Mouse (Mus musculus) heart, embryonic 15.5 days (tissue): Measurements from ENCODE around the gene Nek1. TPM values are rescaled to one million over a fixed set of nuclear protein-coding genes. Genes with fewer than 3 reads are reported as not detected.
A peak's percentile ranks its signal among the peaks of the same experiment; 100 is the strongest.
"Not testable (repeated sequence)": the region's sequence is repeated elsewhere in the genome, so short reads cannot be mapped to it uniquely, and the experiment has no call there.

Source experiments
- ATAC-seq: fragments of 200-750 bp; cut with Nextera tagmentation; replicated peaks from 2 replicates; pipeline ENCODE4 v1.8.0; 2017; ENCODE audit warnings: low read depth, moderate TSS enrichment; ENCODE audit not compliant: insufficient number of reproducible peaks, insufficient read depth, low FRiP score
- H3K27ac ChIP-seq: fragments of 300-500 bp; sonication (generic); 2 replicates; pipeline ENCODE4 v1.5.1; 2015; ENCODE audit warnings: mild to moderate bottlenecking, inconsistent platforms
- H3K27me3 ChIP-seq: fragments of 300-500 bp; sonication (generic); 2 replicates; pipeline ENCODE4 v1.6.1; 2015; ENCODE audit warnings: inconsistent platforms
- H3K36me3 ChIP-seq: fragments of 300-500 bp; sonication (generic); 2 replicates; pipeline ENCODE4 v1.6.1; 2015; ENCODE audit warnings: mild to moderate bottlenecking, inconsistent platforms
- H3K4me1 ChIP-seq: fragments of 300-500 bp; sonication (generic); replicated peaks from 2 replicates; pipeline ENCODE4 v1.6.1; 2015; ENCODE audit warnings: inconsistent platforms
- H3K4me2 ChIP-seq: fragments of 300-500 bp; sonication (generic); 2 replicates; pipeline ENCODE4 v1.6.1; 2015; ENCODE audit warnings: inconsistent platforms, mild to moderate bottlenecking, moderate library complexity
- H3K4me3 ChIP-seq: fragments of 300-500 bp; sonication (generic); 2 replicates; pipeline ENCODE4 v1.5.1; 2015; ENCODE audit warnings: mild to moderate bottlenecking, inconsistent platforms
- H3K9ac ChIP-seq: fragments of 300-500 bp; sonication (generic); 2 replicates; pipeline ENCODE4 v1.6.1; 2015; ENCODE audit warnings: mild to moderate bottlenecking, inconsistent platforms
- H3K9me3 ChIP-seq: fragments of 300-500 bp; sonication (generic); replicated peaks from 2 replicates; pipeline ENCODE4 v1.6.1; 2016; ENCODE audit warnings: inconsistent platforms
- WGBS: fragments of 180-500 bp; shearing (Covaris S2); methylation state at CpG from one replicate; pipeline ENCODE4 v1.1.7; 2015; ENCODE audit warnings: mixed read lengths; 5-methylcytosine and 5-hydroxymethylcytosine counted together
- polyA plus RNA-seq: library from polyadenylated mRNA; unstranded; fragments of >200 nt; fragmentation: Nextera tagmentation; extraction: Ambion mirVana; gene quantifications from 2 replicates; pipeline ENCODE4 v1.2.1, GENCODE M21; 2015

Nek1 gene
- polyA plus RNA-seq, 1 experiment from 2014 or later: 11.9 TPM

DNA sequence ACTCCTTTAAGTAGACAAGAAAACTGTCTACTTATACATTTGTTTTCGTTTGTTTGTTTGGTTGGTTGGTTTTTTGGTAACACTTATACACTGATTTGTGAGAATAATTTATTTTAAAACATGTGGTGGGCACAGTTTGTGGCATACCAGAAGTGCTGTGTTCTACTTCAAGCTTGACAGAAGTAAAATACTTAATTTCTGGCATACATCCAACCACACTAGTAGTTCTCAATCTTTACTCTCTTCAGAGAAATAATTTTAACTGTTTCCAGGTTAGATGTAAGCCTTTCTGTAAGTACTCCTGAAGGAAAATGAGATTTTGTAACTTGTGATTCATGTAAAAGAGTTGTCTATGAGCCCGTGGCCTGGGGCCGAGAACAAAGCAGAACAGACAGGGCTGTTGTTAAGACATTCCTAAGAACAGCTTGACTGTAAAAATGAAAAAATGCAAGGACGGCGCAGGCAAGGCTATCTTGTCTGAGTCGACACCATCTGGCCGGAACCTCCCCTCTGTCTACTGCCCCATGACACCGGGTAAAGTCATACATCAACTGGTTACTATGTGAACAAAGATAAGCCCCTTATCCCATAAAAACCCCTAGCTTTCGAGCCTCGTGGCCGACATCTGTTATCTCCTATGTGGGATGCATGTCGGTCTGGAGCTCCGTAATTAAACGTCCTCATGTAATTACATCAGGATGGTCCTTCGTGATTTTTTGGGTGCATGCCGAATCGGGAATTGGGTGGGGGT, 8.6 kb upstream of the Nek1 start:
- H3K9ac ChIP-seq, H3K27me3 ChIP-seq, H3K4me3 ChIP-seq, ATAC-seq, H3K4me1 ChIP-seq, H3K9me3 ChIP-seq, H3K36me3 ChIP-seq: not testable (repeated sequence)
- Histone ChIP-seq H3K4me2 (peak overlapping the region; percentile 87), H3K27ac (peak overlapping the region; percentile 94; the same call in 1 of the 2 replicates)
- WGBS: 73% methylated on average over 17 of the region's 17 CpGs

DNA sequence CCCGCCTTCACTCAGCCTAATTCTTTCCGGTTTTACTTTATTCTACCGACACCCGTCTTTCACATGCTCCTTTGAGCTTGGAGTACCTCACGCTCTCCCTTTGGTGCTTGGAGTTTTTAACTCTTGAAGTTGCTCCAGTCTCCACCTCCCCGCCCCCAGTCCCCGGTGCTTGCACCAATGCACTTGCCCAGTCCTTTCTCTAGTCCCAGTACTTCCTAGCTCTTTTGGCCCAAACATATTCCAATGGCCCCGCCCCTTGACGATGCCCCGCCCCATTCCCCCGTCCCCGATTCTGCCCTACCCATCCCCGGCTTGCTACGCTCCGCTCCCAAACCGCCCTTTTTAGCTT, 460 bp upstream of the Nek1 start:
- no peaks in the 10 kb centered on the region for H3K36me3 ChIP-seq
- no peaks in the 10 kb centered on the region for H3K27me3 ChIP-seq
- no peaks in the 10 kb centered on the region for H3K9me3 ChIP-seq
- 1% methylated on average over 16 of the region's 16 CpGs for WGBS
- H3K27ac ChIP-seq: peak overlapping the region; percentile 97
- peak; percentile 87 for ATAC-seq
- peak overlapping the region; percentile 67 for H3K9ac ChIP-seq
- peak overlapping the region; percentile 65 for H3K4me2 ChIP-seq
- peak overlapping the region; percentile 92 for H3K4me3 ChIP-seq
- H3K4me1 ChIP-seq: peaks cover 8% of the 10 kb centered on the region

DNA sequence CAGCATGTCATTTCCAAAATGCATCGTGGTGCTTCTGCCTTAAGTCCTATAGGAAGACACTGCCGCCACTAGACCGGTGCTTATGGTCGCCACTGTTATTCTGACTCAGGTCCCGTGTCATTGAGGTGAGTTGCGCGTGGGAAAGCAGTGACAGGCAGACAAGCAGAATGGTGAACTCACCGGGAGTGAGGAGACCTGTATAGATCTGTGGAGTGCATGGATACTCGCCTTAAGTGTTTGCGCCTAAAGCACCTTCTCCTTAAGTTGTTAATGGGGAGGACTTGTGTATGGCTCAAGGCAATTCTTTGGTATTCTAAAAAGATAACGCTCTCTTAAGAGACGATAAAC, 618 bp downstream of the Nek1 start:
- Histone ChIP-seq H3K27ac (peak overlapping the region; percentile 97), H3K9me3 (no peaks in the 10 kb centered on the region), H3K4me3 (peak overlapping the region; percentile 92), H3K9ac (peak overlapping the region; percentile 84), H3K4me2 (peak overlapping the region; percentile 72), H3K27me3 (no peaks in the 10 kb centered on the region), H3K36me3 (no peaks in the 10 kb centered on the region), H3K4me1 (peaks cover 8% of the 10 kb centered on the region)
- WGBS: 3% methylated on average over 12 of the region's 12 CpGs
- ATAC-seq: 0 out of 2 replicates have a peak, but pooled peaks have one; percentile 1

DNA sequence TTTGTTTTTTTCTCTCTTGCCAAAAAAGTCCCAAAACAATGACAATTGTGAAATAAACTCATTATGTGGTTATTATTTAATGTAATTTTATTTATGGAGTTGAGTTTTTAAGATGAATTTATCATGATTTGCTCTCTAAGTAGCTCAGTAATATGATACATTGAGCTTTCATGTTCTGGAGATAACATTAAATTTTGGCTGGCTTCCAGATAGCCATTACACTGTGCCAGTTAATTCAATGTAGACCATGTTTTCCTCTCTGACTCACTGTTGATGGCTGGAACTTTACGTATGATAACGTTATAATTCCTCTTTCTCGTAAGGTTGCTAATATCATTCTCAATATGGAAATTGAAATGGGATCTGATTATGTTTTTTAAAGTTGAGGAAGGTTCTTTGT, 3.5 kb downstream of the Nek1 start:
- H3K9ac ChIP-seq: no peak overlapping the region
- H3K4me2 ChIP-seq: no peak overlapping the region
- no peaks in the 10 kb centered on the region for H3K27me3 ChIP-seq
- H3K27ac ChIP-seq: no peak overlapping the region
- ATAC-seq: no peak
- H3K4me3 ChIP-seq: no peak overlapping the region
- peaks cover 8% of the 10 kb centered on the region for H3K4me1 ChIP-seq
- WGBS: 36% methylated on average over 3 of the region's 3 CpGs
- no peaks in the 10 kb centered on the region for H3K36me3 ChIP-seq
- H3K9me3 ChIP-seq: no peaks in the 10 kb centered on the region

DNA sequence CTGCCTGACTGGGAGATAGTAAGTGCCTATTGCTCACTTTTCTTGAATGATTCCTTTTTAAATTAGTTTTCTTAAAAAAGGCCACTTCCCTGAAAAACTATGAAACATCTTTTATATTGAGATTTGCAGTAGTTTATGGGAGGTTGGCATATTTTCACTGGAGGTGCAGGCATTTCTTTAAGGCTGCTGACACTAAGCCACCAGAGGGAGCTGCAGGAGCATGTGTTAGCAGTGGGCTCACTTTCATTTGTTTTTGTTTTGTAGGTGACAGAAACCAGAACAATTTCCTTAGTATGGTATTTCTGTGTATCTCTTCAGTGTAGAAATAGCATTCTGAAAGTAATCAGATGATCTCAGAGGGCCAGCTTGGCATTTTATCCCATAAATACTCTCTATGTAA, 49.0 kb downstream of the Nek1 start:
- no peak overlapping the region for H3K4me3 ChIP-seq
- H3K4me2 ChIP-seq: no peak overlapping the region
- H3K27ac ChIP-seq: no peak overlapping the region
- ATAC-seq: no peak
- peaks cover 6% of the 10 kb centered on the region; the same call in 1 of the 2 replicates for H3K36me3 ChIP-seq
- no peaks in the 10 kb centered on the region for H3K27me3 ChIP-seq
- no peaks in the 10 kb centered on the region for H3K9me3 ChIP-seq
- H3K4me1 ChIP-seq: no peaks in the 10 kb centered on the region
- no peak overlapping the region for H3K9ac ChIP-seq

DNA sequence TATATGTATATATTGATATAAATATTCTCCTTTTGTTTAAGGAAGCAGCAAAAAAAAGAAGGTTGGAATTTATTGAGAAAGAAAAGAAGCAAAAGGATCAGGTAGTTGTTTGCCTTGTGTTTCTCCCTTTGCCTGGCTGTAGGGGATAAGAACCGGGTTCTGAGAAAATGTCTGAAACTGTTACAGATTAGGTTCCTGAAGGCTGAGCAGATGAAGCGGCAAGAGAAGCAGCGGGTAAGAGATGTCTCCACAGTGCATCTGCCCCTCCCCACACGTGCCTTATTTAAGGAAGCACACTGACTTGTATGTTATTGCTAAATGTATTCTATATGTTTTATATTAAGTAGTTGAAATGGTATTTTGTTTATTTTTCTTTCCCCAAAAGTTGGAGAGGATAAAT, 50.9 kb downstream of the Nek1 start:
- Histone ChIP-seq H3K9ac (no peak overlapping the region), H3K4me2 (no peak overlapping the region), H3K27me3 (no peaks in the 10 kb centered on the region), H3K4me1 (no peaks in the 10 kb centered on the region), H3K9me3 (no peaks in the 10 kb centered on the region), H3K27ac (no peak overlapping the region), H3K36me3 (no peaks in the 10 kb centered on the region), H3K4me3 (no peak overlapping the region)
- WGBS: 78% methylated on average over 4 of the region's 4 CpGs
- no peak for ATAC-seq

DNA sequence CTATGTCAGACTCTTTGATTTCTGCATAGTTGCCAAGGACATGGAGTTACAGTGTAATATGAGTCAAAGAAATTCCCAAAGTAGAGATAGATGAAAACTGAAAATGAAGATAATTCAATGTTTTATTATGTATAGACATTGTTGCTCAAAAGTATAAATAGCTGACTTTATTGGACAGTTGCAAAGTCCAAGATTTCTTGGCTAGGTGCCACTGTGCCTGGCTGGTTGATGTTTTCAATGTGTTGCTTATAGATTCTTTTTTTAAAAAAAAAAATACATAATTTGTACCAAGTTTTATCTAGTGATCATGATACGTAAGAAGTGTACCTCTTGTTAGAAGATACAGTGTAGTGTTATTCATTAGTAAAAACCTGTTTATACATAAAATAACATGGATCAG, 53.8 kb downstream of the Nek1 start:
- no peak overlapping the region for H3K4me2 ChIP-seq
- H3K4me1 ChIP-seq: no peaks in the 10 kb centered on the region
- H3K36me3 ChIP-seq: no peaks in the 10 kb centered on the region
- H3K27me3 ChIP-seq: no peaks in the 10 kb centered on the region
- 85% methylated on average over 1 of the region's 1 CpGs for WGBS
- H3K4me3 ChIP-seq: no peak overlapping the region
- H3K9me3 ChIP-seq: no peaks in the 10 kb centered on the region
- no peak overlapping the region for H3K27ac ChIP-seq
- no peak overlapping the region for H3K9ac ChIP-seq
- ATAC-seq: no peak

DNA sequence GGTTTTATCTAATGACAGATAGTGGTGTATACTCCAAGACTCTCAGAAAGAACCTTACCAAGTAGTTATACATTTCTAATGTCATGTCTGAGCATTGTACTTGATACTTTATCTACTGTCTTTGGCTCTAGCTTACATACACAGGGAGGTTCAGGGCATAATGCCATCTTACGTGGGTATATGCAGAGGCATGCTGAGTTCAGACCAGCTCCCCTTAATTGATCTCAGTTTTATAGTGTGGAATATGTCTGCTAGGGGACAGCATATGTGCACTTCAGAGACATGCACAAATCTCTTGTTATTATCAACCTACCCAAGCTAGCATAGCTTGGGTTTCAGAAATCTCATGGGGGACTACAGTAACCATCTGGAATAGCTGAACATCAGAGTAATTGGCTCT, 60.0 kb downstream of the Nek1 start:
- Histone ChIP-seq H3K9me3 (no peaks in the 10 kb centered on the region), H3K4me2 (no peak overlapping the region), H3K27me3 (no peaks in the 10 kb centered on the region), H3K4me1 (no peaks in the 10 kb centered on the region), H3K9ac (no peak overlapping the region), H3K27ac (no peak overlapping the region), H3K4me3 (no peak overlapping the region), H3K36me3 (peaks cover 4% of the 10 kb centered on the region; the same call in 1 of the 2 replicates)
- no peak for ATAC-seq
- 79% methylated on average over 1 of the region's 1 CpGs for WGBS

DNA sequence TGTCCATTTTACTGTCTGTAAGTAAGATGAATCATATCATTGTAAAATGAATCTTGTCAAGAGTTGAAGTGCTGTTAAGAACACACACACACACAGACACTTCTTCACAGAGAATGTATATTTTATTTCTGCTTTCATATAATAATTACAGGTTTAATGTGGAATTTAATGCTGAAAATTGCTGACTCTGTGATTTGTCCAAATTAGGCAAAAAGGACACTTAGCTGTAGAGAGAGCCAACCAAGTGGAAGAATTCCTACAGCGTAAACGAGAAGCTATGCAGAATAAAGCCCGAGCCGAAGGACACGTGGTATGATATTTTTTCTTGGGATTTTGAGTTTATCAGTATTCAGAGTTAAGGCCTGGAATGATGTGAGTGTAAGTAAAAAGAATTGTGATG, 61.3 kb downstream of the Nek1 start:
- Histone ChIP-seq H3K36me3 (peaks cover 6% of the 10 kb centered on the region; the same call in 1 of the 2 replicates), H3K9me3 (no peaks in the 10 kb centered on the region), H3K4me1 (no peaks in the 10 kb centered on the region), H3K4me3 (no peak overlapping the region), H3K9ac (no peak overlapping the region), H3K27me3 (no peaks in the 10 kb centered on the region), H3K4me2 (no peak overlapping the region), H3K27ac (no peak overlapping the region)
- no peak for ATAC-seq
- WGBS: 82% methylated on average over 5 of the region's 5 CpGs

DNA sequence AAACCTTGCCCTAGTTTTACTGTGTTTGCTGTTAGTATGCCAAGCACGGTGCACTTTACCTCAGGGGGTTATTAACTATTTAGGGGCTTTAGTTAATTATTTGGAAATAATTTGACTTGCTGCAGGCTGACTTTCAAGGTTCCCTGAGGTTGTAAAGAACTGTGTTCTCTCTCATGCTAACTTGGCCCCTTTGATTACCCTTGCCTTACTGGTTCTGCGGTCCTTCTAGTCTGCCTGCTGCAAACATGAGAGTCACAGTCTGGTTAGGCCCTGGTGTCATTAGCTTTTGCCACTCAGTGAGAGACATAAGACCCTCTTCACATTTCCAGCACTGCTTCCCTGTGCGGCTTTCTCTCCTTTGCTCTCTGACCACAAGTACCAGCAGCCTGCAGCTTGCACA, 64.0 kb downstream of the Nek1 start:
- Histone ChIP-seq H3K27ac (no peak overlapping the region), H3K4me1 (no peaks in the 10 kb centered on the region), H3K9me3 (no peaks in the 10 kb centered on the region), H3K36me3 (peaks cover 7% of the 10 kb centered on the region; the same call in 1 of the 2 replicates), H3K9ac (no peak overlapping the region), H3K4me2 (no peak overlapping the region), H3K4me3 (no peak overlapping the region), H3K27me3 (no peaks in the 10 kb centered on the region)
- ATAC-seq: no peak
- WGBS: 78% methylated on average over 3 of the region's 3 CpGs

DNA sequence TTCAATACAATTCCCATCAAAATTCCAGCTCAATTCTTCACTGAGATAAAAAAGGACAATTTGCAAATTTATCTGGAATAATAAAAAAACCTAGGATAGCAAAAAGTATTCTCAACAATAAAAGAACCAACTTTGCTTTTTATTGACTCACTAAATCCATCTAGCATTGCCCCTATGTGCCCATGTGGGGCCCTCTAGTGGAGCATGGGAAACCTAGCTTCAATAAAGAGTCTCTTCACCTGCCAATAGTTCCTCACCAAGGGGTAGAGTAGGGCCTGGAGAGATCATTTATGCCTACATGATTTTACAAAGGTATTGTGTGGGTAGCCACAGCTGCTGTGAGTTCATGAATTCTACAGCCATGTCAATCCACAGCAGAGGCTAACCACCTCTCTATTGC, 66.1 kb downstream of the Nek1 start:
- Histone ChIP-seq H3K27ac (no peak overlapping the region), H3K9ac (no peak overlapping the region), H3K4me3 (no peak overlapping the region), H3K4me2 (no peak overlapping the region), H3K4me1 (no peaks in the 10 kb centered on the region), H3K9me3 (no peaks in the 10 kb centered on the region), H3K27me3 (no peaks in the 10 kb centered on the region), H3K36me3 (0 out of 2 replicates have a peak, but pooled peaks cover 3% of the 10 kb centered on the region)
- no peak for ATAC-seq

DNA sequence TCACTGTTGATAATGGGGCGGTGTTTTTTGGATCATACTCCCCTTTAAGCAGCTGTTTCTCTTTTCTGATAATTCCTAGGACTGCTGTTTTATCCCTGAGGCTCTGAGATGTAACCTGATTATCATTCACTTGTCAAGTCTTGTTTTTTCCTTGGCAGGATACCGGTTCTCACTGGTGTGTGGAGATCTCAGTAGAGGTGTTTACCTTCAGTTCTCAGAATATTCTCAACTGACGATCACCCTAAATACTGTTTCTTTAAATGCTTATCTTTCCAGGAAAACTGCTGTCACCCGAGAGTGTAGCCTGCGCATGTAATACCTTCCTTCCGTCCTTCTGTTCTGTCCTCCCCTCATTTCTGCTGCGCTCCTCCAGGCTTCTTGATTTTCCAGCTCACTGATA, 67.4 kb downstream of the Nek1 start:
- H3K27ac ChIP-seq: no peak overlapping the region
- no peak for ATAC-seq
- H3K4me3 ChIP-seq: no peak overlapping the region
- no peaks in the 10 kb centered on the region for H3K27me3 ChIP-seq
- no peaks in the 10 kb centered on the region for H3K4me1 ChIP-seq
- no peak overlapping the region for H3K4me2 ChIP-seq
- no peak overlapping the region for H3K9ac ChIP-seq
- no peaks in the 10 kb centered on the region for H3K9me3 ChIP-seq
- WGBS: 47% methylated on average over 7 of the region's 7 CpGs
- 0 out of 2 replicates have a peak, but pooled peaks cover 3% of the 10 kb centered on the region for H3K36me3 ChIP-seq
